Mouse (Mus musculus) left cerebral cortex, postnatal 4 days (tissue): ENCODE measurements around the gene Dnajc11. TPM values are rescaled to one million over a fixed set of nuclear protein-coding genes. Genes with fewer than 3 reads are reported as not detected.

ENCODE experiments used
- DNase-seq: peaks from one replicate; pipeline ENCODE4 v3.0.0-alpha.2; 2022
- intact Hi-C: fragments of 180-260 bp; cut with DNase I; formaldehyde crosslinking; loops from one replicate; pipeline ENCODE4 v1.15.1; 2025
- total RNA-seq, 2 experiments: library from RNA; stranded (reverse); gene quantifications; 2 replicates each; pipeline ENCODE4 v1.2.3; 2021

The Dnajc11 gene
- total RNA-seq, 2 experiments from 2014 or later: 74.9 to 79.2 TPM

GRCm38 (mm10) chr4:152029997-152030396 is 96.5 kb downstream of the Dnajc11 start:
- DNase-seq: no peak
- intact Hi-C loops: loop anchor here (5.0 kb wide), 1 partner anchor 48 kb away; no protein-coding TSS in a partner anchor

Other genes with a start within 250 kb of the Dnajc11 start
- gene Camta1, start 71.8 kb upstream of the Dnajc11 start, total RNA-seq: 100 to 1,000 TPM; 198 to 204 TPM
- gene Thap3, start 55.3 kb downstream of the Dnajc11 start, total RNA-seq: 10 to 100 TPM; 29.2 to 33.0 TPM
- gene Phf13, start 62.6 kb downstream of the Dnajc11 start, total RNA-seq: 10 to 100 TPM; 20.6 to 21.2 TPM
- 1 to 10 TPM; 6.6 to 7.1 TPM for gene Klhl21, start 75.1 kb downstream of the Dnajc11 start, total RNA-seq
- 10 to 100 TPM; 17.4 to 17.6 TPM for gene Zbtb48, start 94.0 kb downstream of the Dnajc11 start, total RNA-seq
- gene Tas1r1, start 104.9 kb downstream of the Dnajc11 start, total RNA-seq: under 1 TPM; 0.56 to 0.83 TPM
- 10 to 100 TPM; 32.0 to 33.1 TPM for gene Nol9, start 105.6 kb downstream of the Dnajc11 start, total RNA-seq
- gene Plekhg5, start 138.8 kb downstream of the Dnajc11 start, total RNA-seq: 10 to 100 TPM; 21.2 to 25.7 TPM
- 1 to 10 TPM; 2.3 to 2.6 TPM for gene Tnfrsf25, start 182.2 kb downstream of the Dnajc11 start, total RNA-seq
- under 1 TPM in 1 of 2 experiments, not detected in 1; 0.46 TPM for gene Espn, start 218.7 kb downstream of the Dnajc11 start, total RNA-seq
- not detected for gene Hes2, start 225.2 kb downstream of the Dnajc11 start, total RNA-seq
- gene Acot7, start 244.4 kb downstream of the Dnajc11 start, total RNA-seq: 100 to 1,000 TPM; 349 to 380 TPM